Mouse (Mus musculus): ENCODE measurements at regions not wholly inside any gene's neighbourhood (a gene's known extent, or its start where the extent isn't known, plus 50 kb on each side); places are given as distances from the start of the nearest gene placed in this dataset.

- Histone ChIP-seq H3K36me3 (no peaks in the 10 kb centered on the region), H3K9me3 (replicated peaks) (no peaks in the 10 kb centered on the region), H3K27me3 (peaks cover 16% of the 10 kb centered on the region), H3K4me1 (peaks cover 19% of the 10 kb centered on the region; the same call in 1 of the 2 replicates), H3K27ac (replicated peaks) (no peak overlapping the region), H3K4me3 (replicated peaks) (no peak overlapping the region), H3K9ac (no peak overlapping the region), H3K4me2 (replicated peaks) (no peak overlapping the region)
- WGBS, result 54% methylated on average over 3 of the region's 3 CpGs
- no peak for ATAC-seq (ENCODE audit: insufficient number of reproducible peaks, low FRiP score, low TSS enrichment, low read depth)
Observed at GRCm38 (mm10) chrX:11801208-11801607, 358.9 kb downstream of the Bcor start.

DNA sequence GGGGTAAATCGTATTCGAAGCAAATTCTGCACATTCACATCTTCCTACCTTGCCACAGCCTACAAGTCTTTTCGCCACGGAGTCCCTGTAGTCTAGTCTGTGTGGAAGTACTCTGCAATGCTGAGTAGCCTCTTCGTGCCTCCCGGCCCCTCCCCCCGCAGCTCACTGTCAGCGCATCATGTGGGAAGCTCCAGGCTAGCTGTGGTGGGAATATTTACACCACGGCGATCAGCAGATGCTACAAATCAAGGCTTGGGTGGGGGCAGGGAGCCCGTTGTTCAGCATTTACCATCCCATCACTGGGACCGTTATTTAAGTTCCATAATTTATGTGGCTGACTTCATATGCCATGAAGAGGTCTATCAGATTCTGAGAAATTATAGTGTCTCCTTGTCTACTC is 358.5 kb downstream of the Bcor start:
- H3K27me3 ChIP-seq, result peaks cover 20% of the 10 kb centered on the region
- H3K9me3 ChIP-seq (replicated peaks), result no peaks in the 10 kb centered on the region
- peaks cover 19% of the 10 kb centered on the region; the same call in 1 of the 2 replicates for H3K4me1 ChIP-seq
- H3K36me3 ChIP-seq, result no peaks in the 10 kb centered on the region
- WGBS, result 44% methylated on average over 12 of the region's 12 CpGs
- H3K4me3 ChIP-seq (replicated peaks), result no peak overlapping the region
- no peak overlapping the region for H3K4me2 ChIP-seq (replicated peaks)
- no peak overlapping the region for H3K9ac ChIP-seq
- no peak for ATAC-seq (ENCODE audit: insufficient number of reproducible peaks, low FRiP score, low TSS enrichment, low read depth)
- H3K27ac ChIP-seq (replicated peaks), result no peak overlapping the region

DNA sequence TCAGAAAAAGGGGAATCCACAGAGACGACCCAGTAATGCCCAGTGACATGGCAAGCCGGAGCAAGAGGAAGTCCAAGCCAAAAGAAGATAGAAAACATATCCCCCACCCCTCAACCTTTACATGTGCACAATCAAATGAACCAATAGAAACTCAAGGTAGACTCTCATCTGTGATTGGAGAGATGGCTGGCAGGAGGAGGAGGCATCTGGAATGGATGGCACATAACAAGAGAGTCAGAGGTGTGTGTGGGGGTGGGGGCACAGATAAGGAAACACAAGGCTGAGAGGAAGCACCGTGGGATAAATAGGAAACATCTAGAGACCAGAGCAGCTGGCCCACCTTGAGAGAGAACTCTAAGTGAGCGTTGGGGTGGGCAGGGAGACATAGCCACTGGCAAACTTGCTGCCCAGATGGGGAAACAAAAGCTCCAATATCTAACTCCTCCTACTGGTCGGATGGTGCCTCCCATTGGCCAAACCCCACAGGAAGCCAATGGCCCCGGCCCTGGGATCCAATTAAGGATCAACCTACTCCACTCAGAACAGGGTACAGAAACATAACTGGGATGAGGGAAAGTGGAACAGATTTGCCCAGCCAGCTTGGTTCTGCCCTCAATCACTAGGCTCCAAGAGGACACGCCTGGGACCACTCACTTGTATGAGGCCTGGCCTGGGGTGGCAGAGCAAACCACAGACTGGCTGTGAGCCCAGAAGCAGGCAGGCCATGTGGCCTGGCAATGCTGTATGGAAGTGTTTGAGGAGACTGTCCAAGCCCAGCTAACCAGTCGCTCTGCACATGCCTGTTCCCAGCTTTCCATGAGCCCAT is 357.9 kb downstream of the Bcor start:
- no peaks in the 10 kb centered on the region for H3K9me3 ChIP-seq (replicated peaks)
- H3K27ac ChIP-seq (replicated peaks), result no peak overlapping the region
- no peaks in the 10 kb centered on the region for H3K36me3 ChIP-seq
- no peak overlapping the region for H3K4me3 ChIP-seq (replicated peaks)
- 46% methylated on average over 8 of the region's 8 CpGs for WGBS
- H3K9ac ChIP-seq, result no peak overlapping the region
- H3K4me1 ChIP-seq, result peaks cover 19% of the 10 kb centered on the region; the same call in 1 of the 2 replicates
- peak; percentile 69 for ATAC-seq (ENCODE audit: insufficient number of reproducible peaks, low FRiP score, low TSS enrichment, low read depth)
- peaks cover 26% of the 10 kb centered on the region for H3K27me3 ChIP-seq
- no peak overlapping the region for H3K4me2 ChIP-seq (replicated peaks)

- Histone ChIP-seq H3K27ac (replicated peaks) (no peak overlapping the region; the same call in 1 of the 2 replicates), H3K4me2 (replicated peaks) (no peak overlapping the region), H3K27me3 (peaks cover 36% of the 10 kb centered on the region), H3K9me3 (replicated peaks) (no peaks in the 10 kb centered on the region), H3K4me3 (replicated peaks) (no peak overlapping the region), H3K4me1 (peaks cover 24% of the 10 kb centered on the region), H3K36me3 (no peaks in the 10 kb centered on the region), H3K9ac (no peak overlapping the region)
- 24% methylated on average over 9 of the region's 9 CpGs for WGBS
- ATAC-seq (ENCODE audit: insufficient number of reproducible peaks, low FRiP score, low TSS enrichment, low read depth), result no peak
Observed at GRCm38 (mm10) chrX:11803239-11803638, 356.9 kb downstream of the Bcor start.

GRCm38 (mm10) chrX:11806896-11807252 is 353.3 kb downstream of the Bcor start:
- Histone ChIP-seq H3K27me3 (peaks cover 52% of the 10 kb centered on the region), H3K9ac (no peak overlapping the region), H3K4me2 (replicated peaks) (peak overlapping the region; percentile 73), H3K4me1 (peaks cover 18% of the 10 kb centered on the region), H3K27ac (replicated peaks) (0 out of 2 replicates have a peak overlapping the region, but pooled peaks have one; percentile 28), H3K4me3 (replicated peaks) (peak overlapping the region; percentile 46), H3K9me3 (replicated peaks) (no peaks in the 10 kb centered on the region), H3K36me3 (no peaks in the 10 kb centered on the region)
- WGBS, result 5% methylated on average over 22 of the region's 22 CpGs
- no peak for ATAC-seq (ENCODE audit: insufficient number of reproducible peaks, low FRiP score, low TSS enrichment, low read depth)

DNA sequence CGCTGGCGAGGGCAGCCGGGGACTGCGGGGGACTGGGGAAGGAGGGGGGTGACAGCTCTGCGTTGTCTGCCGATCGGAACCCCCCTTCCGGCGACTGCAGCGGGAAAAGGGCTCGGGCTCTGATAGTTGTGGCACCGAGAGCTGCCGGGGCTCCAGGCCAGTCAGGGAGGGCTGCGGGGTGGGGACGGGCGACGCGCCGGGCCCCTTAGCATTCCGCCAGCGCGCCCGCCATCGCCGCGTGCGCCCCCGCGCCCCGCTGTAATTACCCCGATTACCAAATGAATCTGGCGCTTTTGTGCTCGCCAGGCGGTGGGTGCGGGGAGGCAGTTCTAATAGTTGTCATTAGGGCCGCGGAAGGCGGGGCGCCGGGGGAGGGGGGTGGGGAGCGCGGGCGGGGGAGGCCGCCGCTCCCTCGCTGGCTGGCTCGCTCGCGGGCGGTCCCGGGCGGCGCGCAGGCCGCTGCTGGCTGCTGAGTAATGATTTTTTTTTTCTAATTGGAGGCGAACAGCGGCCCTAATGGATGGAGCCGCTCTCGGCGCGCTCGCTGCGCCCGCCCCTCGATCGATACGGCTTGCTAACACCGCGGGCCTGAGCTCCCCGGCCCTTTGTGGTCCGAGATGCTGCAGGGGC is 352.8 kb downstream of the Bcor start:
- ATAC-seq (ENCODE audit: insufficient number of reproducible peaks, low FRiP score, low TSS enrichment, low read depth), result peak; percentile 63; the same call in 1 of the 2 replicates
- H3K4me2 ChIP-seq (replicated peaks), result peak overlapping the region; percentile 73
- H3K27me3 ChIP-seq, result peaks cover 52% of the 10 kb centered on the region
- H3K4me1 ChIP-seq, result peaks cover 16% of the 10 kb centered on the region
- no peak overlapping the region for H3K9ac ChIP-seq
- no peaks in the 10 kb centered on the region for H3K9me3 ChIP-seq (replicated peaks)
- peak overlapping the region; percentile 46 for H3K4me3 ChIP-seq (replicated peaks)
- no peaks in the 10 kb centered on the region for H3K36me3 ChIP-seq
- H3K27ac ChIP-seq (replicated peaks), result 0 out of 2 replicates have a peak overlapping the region, but pooled peaks have one; percentile 28
- 7% methylated on average over 60 of the region's 71 CpGs for WGBS

- H3K9ac ChIP-seq, result no peak overlapping the region
- peaks cover 12% of the 10 kb centered on the region for H3K4me1 ChIP-seq
- peak; percentile 34; the same call in 1 of the 2 replicates for ATAC-seq (ENCODE audit: insufficient number of reproducible peaks, low FRiP score, low TSS enrichment, low read depth)
- no peaks in the 10 kb centered on the region for H3K36me3 ChIP-seq
- peak overlapping the region; percentile 73 for H3K4me2 ChIP-seq (replicated peaks)
- peaks cover 52% of the 10 kb centered on the region for H3K27me3 ChIP-seq
- peak overlapping the region; percentile 46 for H3K4me3 ChIP-seq (replicated peaks)
- H3K27ac ChIP-seq (replicated peaks), result no peak overlapping the region
- H3K9me3 ChIP-seq (replicated peaks), result no peaks in the 10 kb centered on the region
- 14% methylated on average over 9 of the region's 9 CpGs for WGBS
Observed at GRCm38 (mm10) chrX:11807883-11808262, 352.3 kb downstream of the Bcor start.

GRCm38 (mm10) chrX:11808911-11809310 is 351.2 kb downstream of the Bcor start:
- 47% methylated on average over 8 of the region's 8 CpGs for WGBS
- Histone ChIP-seq H3K4me2 (replicated peaks) (no peak overlapping the region), H3K9me3 (replicated peaks) (no peaks in the 10 kb centered on the region), H3K36me3 (no peaks in the 10 kb centered on the region), H3K9ac (no peak overlapping the region), H3K27ac (replicated peaks) (no peak overlapping the region), H3K4me3 (replicated peaks) (no peak overlapping the region), H3K27me3 (peaks cover 52% of the 10 kb centered on the region), H3K4me1 (peaks cover 5% of the 10 kb centered on the region; the same call in 1 of the 2 replicates)
- no peak for ATAC-seq (ENCODE audit: insufficient number of reproducible peaks, low FRiP score, low TSS enrichment, low read depth)

- Histone ChIP-seq H3K4me3 (replicated peaks) (no peak overlapping the region), H3K27me3 (0 out of 2 replicates have a peak, but pooled peaks cover 3% of the 10 kb centered on the region), H3K4me2 (replicated peaks) (no peak overlapping the region), H3K4me1 (no peaks in the 10 kb centered on the region), H3K27ac (replicated peaks) (no peak overlapping the region), H3K36me3 (no peaks in the 10 kb centered on the region), H3K9ac (no peak overlapping the region), H3K9me3 (replicated peaks) (no peaks in the 10 kb centered on the region)
- WGBS, result 33% methylated on average over 9 of the region's 9 CpGs
- no peak for ATAC-seq (ENCODE audit: insufficient number of reproducible peaks, low FRiP score, low TSS enrichment, low read depth)
Observed at GRCm38 (mm10) chrX:11814861-11815260, 345.3 kb downstream of the Bcor start.

GRCm38 (mm10) chrX:11815864-11816263 is 344.3 kb downstream of the Bcor start:
- H3K9me3 ChIP-seq (replicated peaks), result no peaks in the 10 kb centered on the region
- no peak overlapping the region for H3K9ac ChIP-seq
- no peak overlapping the region for H3K4me3 ChIP-seq (replicated peaks)
- ATAC-seq (ENCODE audit: insufficient number of reproducible peaks, low FRiP score, low TSS enrichment, low read depth), result no peak
- H3K4me1 ChIP-seq, result no peaks in the 10 kb centered on the region
- no peaks in the 10 kb centered on the region; the same call in 1 of the 2 replicates for H3K27me3 ChIP-seq
- H3K27ac ChIP-seq (replicated peaks), result no peak overlapping the region
- no peaks in the 10 kb centered on the region for H3K36me3 ChIP-seq
- no peak overlapping the region for H3K4me2 ChIP-seq (replicated peaks)
- WGBS, result 90% methylated on average over 4 of the region's 4 CpGs

- WGBS, result 93% methylated on average over 3 of the region's 3 CpGs
- ATAC-seq (ENCODE audit: insufficient number of reproducible peaks, low FRiP score, low TSS enrichment, low read depth), result no peak
- Histone ChIP-seq H3K4me3 (replicated peaks) (no peak overlapping the region), H3K27me3 (no peaks in the 10 kb centered on the region; the same call in 1 of the 2 replicates), H3K9ac (no peak overlapping the region), H3K4me1 (peaks cover 9% of the 10 kb centered on the region; the same call in 1 of the 2 replicates), H3K27ac (replicated peaks) (no peak overlapping the region), H3K4me2 (replicated peaks) (no peak overlapping the region), H3K36me3 (no peaks in the 10 kb centered on the region), H3K9me3 (replicated peaks) (no peaks in the 10 kb centered on the region)
Observed at GRCm38 (mm10) chrX:11818634-11819033, 341.5 kb downstream of the Bcor start.
